Mouse (Mus musculus) hindbrain, embryonic 15.5 days (tissue): ENCODE data around the gene Ofcc1. TPM values are rescaled to one million over a fixed set of nuclear protein-coding genes. Genes with fewer than 3 reads are reported as not detected.

ENCODE experiments used
- ATAC-seq: fragments of 200-750 bp; cut with Nextera tagmentation; 2 replicates; pipeline ENCODE4 v1.8.0; 2017; ENCODE audit warnings: low read depth, moderate number of reproducible peaks, moderate TSS enrichment; ENCODE audit not compliant: low FRiP score
- H3K27ac ChIP-seq: fragments of 300-500 bp; sonication (generic); replicated peaks from 2 replicates; pipeline ENCODE4 v1.5.1; 2015; ENCODE audit warnings: mild to moderate bottlenecking, inconsistent platforms
- H3K27me3 ChIP-seq: fragments of 300-500 bp; sonication (generic); 2 replicates; pipeline ENCODE4 v1.6.1; 2015; ENCODE audit warnings: control low read depth, inconsistent platforms
- H3K36me3 ChIP-seq: fragments of 300-500 bp; sonication (generic); 2 replicates; pipeline ENCODE4 v1.6.1; 2015; ENCODE audit warnings: control low read depth, inconsistent platforms
- H3K4me1 ChIP-seq: fragments of 300-500 bp; sonication (generic); replicated peaks from 2 replicates; pipeline ENCODE4 v1.6.1; 2015; ENCODE audit warnings: control low read depth, inconsistent platforms
- H3K4me2 ChIP-seq: fragments of 300-500 bp; sonication (generic); 2 replicates; pipeline ENCODE4 v1.6.1; 2015; ENCODE audit warnings: moderate library complexity, mild to moderate bottlenecking, inconsistent platforms
- H3K4me3 ChIP-seq: fragments of 300-500 bp; sonication (generic); 2 replicates; pipeline ENCODE4 v1.5.1; 2015; ENCODE audit warnings: mild to moderate bottlenecking, inconsistent platforms
- H3K9ac ChIP-seq: fragments of 300-500 bp; sonication (generic); 2 replicates; pipeline ENCODE4 v1.6.1; 2015; ENCODE audit warnings: inconsistent platforms
- H3K9me3 ChIP-seq: fragments of 300-500 bp; sonication (generic); 2 replicates; pipeline ENCODE4 v1.6.1; 2016; ENCODE audit warnings: control low read depth, inconsistent platforms
- WGBS: fragments of 180-500 bp; shearing (Covaris S2); methylation state at CpG from one replicate; pipeline ENCODE4 v1.1.7; 2015; 5-methylcytosine and 5-hydroxymethylcytosine counted together
- polyA plus RNA-seq: library from polyadenylated mRNA; unstranded; fragments of >200 nt; fragmentation: Nextera tagmentation; extraction: Ambion mirVana; gene quantifications from 2 replicates; pipeline ENCODE4 v1.2.1, GENCODE M21; 2015

Ofcc1 gene
- polyA plus RNA-seq, 1 experiment from 2014 or later: 0.10 TPM

DNA sequence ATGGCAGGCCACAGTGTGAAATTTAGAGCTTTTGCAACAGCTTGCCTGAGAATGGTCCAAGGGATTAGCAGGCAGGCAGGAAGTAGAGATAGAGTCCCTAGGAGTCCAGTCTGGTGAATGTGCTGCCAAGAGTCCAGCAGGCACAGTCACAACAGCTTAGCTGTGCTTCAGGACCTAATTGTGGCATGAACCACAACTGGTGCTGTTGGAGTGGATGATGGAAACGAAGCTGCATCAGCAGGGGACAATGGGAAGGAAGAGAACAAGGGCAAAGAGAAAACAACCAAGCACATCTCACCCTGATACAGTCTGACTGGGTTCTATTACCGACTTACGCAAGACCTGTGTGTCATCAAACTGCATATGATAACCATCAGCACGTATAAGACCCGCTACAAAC is 300.0 kb downstream of the Ofcc1 start:
- Histone ChIP-seq H3K27ac (no peak overlapping the region), H3K27me3 (no peaks in the 10 kb centered on the region), H3K9me3 (no peaks in the 10 kb centered on the region), H3K36me3 (no peaks in the 10 kb centered on the region), H3K4me2 (no peak overlapping the region), H3K4me3 (no peak overlapping the region), H3K4me1 (no peaks in the 10 kb centered on the region), H3K9ac (no peak overlapping the region)
- ATAC-seq: no peak
- WGBS: 87% methylated on average over 5 of the region's 5 CpGs

DNA sequence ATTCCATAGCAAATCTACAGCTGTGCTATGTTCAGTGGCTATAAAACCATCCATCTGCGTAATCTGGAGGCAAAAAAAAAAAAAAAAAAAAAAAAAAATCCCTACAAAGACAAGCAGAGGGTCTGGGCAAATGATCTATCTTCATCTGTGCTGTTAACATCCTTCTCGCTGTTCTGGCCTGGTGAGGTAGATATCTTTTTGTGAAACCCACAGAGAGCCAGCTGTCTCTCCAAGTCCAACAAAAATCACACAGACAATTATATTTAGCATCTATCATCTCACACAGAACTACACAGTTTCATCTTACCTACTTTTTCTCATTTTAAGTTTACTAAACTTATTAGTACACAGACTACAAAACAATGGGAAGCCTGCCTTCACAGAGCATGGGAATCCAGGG is 323.4 kb downstream of the Ofcc1 start:
- H3K9me3 ChIP-seq: no peaks in the 10 kb centered on the region
- H3K4me3 ChIP-seq: no peak overlapping the region
- 82% methylated on average over 2 of the region's 2 CpGs for WGBS
- H3K4me2 ChIP-seq: no peak overlapping the region
- H3K27ac ChIP-seq: no peak overlapping the region
- H3K4me1 ChIP-seq: no peaks in the 10 kb centered on the region
- H3K36me3 ChIP-seq: no peaks in the 10 kb centered on the region
- H3K27me3 ChIP-seq: no peaks in the 10 kb centered on the region
- ATAC-seq: no peak
- no peak overlapping the region for H3K9ac ChIP-seq

DNA sequence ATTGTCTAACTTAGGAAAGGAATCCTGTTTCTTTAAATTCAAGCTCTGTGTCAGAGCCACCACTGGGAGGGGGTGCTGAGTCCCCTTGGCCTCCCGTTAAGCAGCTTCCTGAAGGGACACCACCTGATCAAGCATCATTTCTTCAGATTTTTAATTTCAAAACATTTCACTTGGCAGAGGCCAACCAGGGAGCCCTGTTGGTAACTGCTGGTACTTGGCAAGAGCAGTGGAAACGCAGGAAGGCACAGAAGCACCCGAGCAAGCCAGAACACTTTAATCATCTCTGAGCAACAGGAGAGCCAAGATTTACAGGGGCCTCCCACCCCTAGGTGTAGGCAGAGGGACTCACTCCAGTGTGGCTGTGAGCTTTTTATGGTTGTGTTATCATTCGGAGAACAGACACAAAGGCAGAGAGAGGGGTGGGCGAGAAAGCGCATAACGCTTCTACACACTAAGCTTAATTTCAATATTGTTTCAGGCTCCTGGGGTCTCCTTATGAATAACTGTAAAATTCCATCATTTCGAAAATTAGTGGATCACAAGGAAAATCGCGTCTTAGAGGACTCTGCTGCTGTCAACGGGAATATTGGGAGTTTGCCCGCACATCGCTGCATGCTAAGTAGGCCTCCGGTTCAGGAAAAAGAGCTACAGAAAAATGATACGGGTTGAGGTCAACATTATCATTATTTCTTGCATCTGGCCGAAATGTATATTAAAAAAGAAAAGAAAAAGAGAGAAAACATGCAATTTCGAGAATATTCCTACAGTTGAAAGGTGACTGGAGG is 324.1 kb downstream of the Ofcc1 start:
- H3K9me3 ChIP-seq: no peaks in the 10 kb centered on the region
- no peak overlapping the region for H3K9ac ChIP-seq
- ATAC-seq: no peak
- H3K27ac ChIP-seq: no peak overlapping the region
- H3K4me1 ChIP-seq: no peaks in the 10 kb centered on the region
- H3K4me2 ChIP-seq: no peak overlapping the region
- no peaks in the 10 kb centered on the region for H3K36me3 ChIP-seq
- 78% methylated on average over 17 of the region's 17 CpGs for WGBS
- no peaks in the 10 kb centered on the region for H3K27me3 ChIP-seq
- H3K4me3 ChIP-seq: no peak overlapping the region

DNA sequence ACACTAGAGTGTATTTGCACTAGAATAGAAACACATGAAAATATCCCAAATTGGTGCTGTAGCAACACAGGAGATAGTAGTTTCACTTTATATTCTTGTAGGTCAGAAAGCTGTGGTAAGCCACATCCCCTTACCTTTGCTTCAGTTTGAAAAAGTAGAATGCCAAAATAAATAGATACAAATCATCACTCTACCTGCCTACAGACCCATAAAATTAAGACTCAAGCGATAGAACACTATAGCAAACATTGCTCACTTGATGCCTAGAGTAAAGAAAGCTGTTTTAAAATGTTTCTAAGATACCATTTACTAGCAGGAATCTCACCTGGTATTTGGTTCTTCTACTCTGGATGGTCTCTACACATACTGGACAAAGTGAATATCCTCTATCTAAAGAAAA is 331.8 kb downstream of the Ofcc1 start:
- H3K4me2 ChIP-seq: no peak overlapping the region
- 94% methylated on average over 1 of the region's 1 CpGs for WGBS
- no peak overlapping the region for H3K9ac ChIP-seq
- H3K27me3 ChIP-seq: no peaks in the 10 kb centered on the region
- no peaks in the 10 kb centered on the region for H3K4me1 ChIP-seq
- H3K4me3 ChIP-seq: no peak overlapping the region
- H3K36me3 ChIP-seq: no peaks in the 10 kb centered on the region
- no peak overlapping the region for H3K27ac ChIP-seq
- ATAC-seq: no peak
- H3K9me3 ChIP-seq: 0 out of 2 replicates have a peak, but pooled peaks cover 3% of the 10 kb centered on the region

DNA sequence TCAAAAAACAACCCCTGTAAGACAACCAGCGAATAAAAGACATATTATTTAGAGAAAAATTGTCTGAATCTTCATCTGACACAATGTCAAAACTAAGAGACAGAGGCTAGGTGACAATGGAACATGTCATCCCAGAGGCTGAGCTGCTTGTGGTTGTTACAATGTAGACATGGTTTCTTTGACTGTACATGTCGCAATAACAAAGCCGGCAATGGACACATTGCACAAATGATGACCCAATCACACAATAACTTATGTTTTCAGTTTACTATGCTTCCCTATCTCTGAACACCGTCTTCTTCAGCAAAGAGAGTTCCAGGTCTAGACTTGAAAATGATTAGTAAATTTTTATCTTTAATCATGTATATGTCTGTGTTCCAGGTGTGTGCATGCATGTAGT is 332.4 kb downstream of the Ofcc1 start:
- ATAC-seq: no peak
- no peak overlapping the region for H3K9ac ChIP-seq
- H3K4me1 ChIP-seq: no peaks in the 10 kb centered on the region
- no peak overlapping the region for H3K4me2 ChIP-seq
- H3K27me3 ChIP-seq: no peaks in the 10 kb centered on the region
- H3K36me3 ChIP-seq: no peaks in the 10 kb centered on the region
- no peak overlapping the region for H3K27ac ChIP-seq
- WGBS: 94% methylated on average over 4 of the region's 4 CpGs
- H3K4me3 ChIP-seq: no peak overlapping the region
- 0 out of 2 replicates have a peak, but pooled peaks cover 3% of the 10 kb centered on the region for H3K9me3 ChIP-seq

DNA sequence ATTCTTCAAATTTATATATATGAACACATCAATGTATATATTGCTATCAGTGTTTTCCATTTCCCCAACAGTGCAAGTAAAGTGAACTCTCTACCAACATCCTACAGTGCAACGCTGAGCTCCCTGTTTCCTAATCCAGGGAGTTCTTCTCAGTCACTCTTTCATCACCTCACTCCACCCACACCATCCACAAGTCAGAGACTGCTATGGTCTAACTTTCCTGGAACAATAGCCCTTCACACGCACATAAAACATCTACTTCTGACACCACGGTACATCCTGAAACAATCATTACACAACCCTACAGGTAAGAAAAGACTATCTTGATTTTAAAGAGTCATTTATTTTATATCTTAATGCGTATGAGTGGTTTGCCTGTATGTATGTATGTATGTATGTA is 335.4 kb downstream of the Ofcc1 start:
- 0 out of 2 replicates have a peak, but pooled peaks cover 3% of the 10 kb centered on the region for H3K9me3 ChIP-seq
- no peak for ATAC-seq

DNA sequence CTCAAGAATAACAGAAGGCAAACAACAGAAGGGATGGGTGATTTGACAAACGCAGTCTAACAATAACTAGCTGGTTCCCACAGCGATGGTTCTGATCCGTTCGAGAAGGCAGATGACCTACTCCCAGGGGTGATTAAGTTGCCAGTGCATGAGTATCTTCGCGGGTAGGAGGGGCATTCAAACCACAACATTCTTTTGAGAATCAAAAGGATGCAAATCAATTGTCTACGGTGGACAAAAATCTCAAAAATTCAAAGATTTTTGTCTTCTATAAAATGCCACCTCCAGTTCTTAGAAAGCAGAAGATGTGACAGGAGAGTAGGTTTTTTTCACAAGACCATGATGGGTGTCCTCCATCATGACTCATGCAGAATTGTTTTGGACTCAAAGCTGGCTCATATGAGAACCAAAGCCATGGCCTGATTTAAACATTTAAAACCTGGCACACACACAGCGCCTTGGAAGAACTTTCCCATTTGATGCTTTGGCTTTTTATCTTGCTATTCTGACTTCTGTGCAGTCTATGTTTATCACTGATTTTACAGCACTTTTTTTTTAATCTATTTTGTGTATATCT is 338.0 kb downstream of the Ofcc1 start:
- Histone ChIP-seq H3K36me3 (no peaks in the 10 kb centered on the region), H3K4me2 (no peak overlapping the region), H3K27ac (no peak overlapping the region), H3K4me3 (no peak overlapping the region), H3K27me3 (no peaks in the 10 kb centered on the region), H3K4me1 (no peaks in the 10 kb centered on the region), H3K9ac (no peak overlapping the region), H3K9me3 (0 out of 2 replicates have a peak, but pooled peaks cover 3% of the 10 kb centered on the region)
- ATAC-seq: no peak
- 50% methylated on average over 8 of the region's 8 CpGs for WGBS

More for the DNA sequence above, 335.4 kb downstream of the Ofcc1 start:
- H3K27ac ChIP-seq: no peak overlapping the region
- no peaks in the 10 kb centered on the region for H3K4me1 ChIP-seq
- 99% methylated on average over 4 of the region's 4 CpGs for WGBS
- H3K36me3 ChIP-seq: no peaks in the 10 kb centered on the region
- no peak overlapping the region for H3K4me3 ChIP-seq
- H3K4me2 ChIP-seq: no peak overlapping the region
- no peaks in the 10 kb centered on the region for H3K27me3 ChIP-seq
- no peak overlapping the region for H3K9ac ChIP-seq

DNA sequence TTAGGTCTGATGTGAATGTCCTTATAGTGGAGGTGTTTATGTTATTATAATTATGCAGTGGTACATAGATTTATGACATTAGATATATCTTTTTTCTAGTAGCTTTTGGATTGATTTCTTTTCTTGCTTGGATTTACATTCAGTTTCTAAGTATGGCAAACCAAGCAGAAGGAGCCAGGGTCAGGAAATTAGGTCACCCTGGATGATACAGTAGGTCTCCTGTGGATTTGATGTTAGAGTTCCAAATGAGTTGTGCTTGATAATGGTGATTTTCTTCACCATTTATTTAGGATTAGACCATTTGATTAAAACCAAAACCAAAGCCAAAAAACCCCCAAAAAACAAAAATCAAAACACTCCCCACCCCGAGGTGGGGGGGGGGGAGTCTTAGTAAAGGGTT is 338.6 kb downstream of the Ofcc1 start:
- Histone ChIP-seq H3K36me3 (no peaks in the 10 kb centered on the region), H3K4me2 (no peak overlapping the region), H3K27ac (no peak overlapping the region), H3K4me1 (no peaks in the 10 kb centered on the region), H3K4me3 (no peak overlapping the region), H3K27me3 (no peaks in the 10 kb centered on the region), H3K9ac (no peak overlapping the region), H3K9me3 (0 out of 2 replicates have a peak, but pooled peaks cover 3% of the 10 kb centered on the region)
- WGBS: 72% methylated on average over 1 of the region's 1 CpGs
- no peak for ATAC-seq

DNA sequence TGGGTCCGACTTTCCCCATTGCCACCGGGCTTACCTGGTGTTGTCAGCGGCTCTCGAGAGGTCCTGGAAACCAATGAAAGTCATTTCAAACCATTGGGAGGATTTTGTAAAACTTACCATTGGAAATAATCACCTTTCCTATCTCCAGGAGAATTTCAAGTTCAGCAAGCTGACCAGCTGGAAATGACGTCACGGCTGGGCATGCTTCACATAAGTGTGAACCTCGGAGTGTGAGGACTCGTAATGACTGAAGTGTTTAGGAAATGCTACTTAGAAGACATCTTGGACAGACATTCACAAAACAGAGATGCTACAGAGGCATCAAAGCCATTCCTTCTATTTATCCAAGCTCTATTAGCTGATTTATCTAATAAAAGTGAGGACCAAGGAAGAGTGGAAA is 361.0 kb downstream of the Ofcc1 start:
- H3K4me2 ChIP-seq: no peak overlapping the region
- ATAC-seq: no peak
- H3K9me3 ChIP-seq: no peaks in the 10 kb centered on the region

DNA sequence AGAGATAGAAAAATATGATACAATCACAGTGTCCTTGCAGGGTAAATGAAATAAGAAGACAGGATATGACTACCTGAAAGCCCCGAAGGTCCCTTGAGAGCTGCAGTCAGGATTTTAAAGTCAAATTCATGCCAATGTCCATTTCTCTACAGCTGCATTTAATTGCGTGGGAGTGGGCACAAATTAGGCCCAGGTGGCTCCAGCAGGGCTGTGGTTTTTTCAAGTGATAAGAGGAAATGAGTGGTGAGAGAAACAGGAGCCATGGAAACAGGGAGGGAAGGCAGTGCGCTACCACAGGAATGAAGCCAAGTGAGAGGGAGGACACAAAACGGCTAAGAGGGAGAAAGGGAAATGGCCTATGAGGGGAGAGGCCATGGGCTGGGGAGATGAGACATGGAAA is 363.3 kb downstream of the Ofcc1 start:
- Histone ChIP-seq H3K36me3 (no peaks in the 10 kb centered on the region), H3K4me1 (no peaks in the 10 kb centered on the region), H3K27ac (no peak overlapping the region), H3K9me3 (no peaks in the 10 kb centered on the region), H3K9ac (no peak overlapping the region), H3K4me2 (no peak overlapping the region), H3K4me3 (no peak overlapping the region), H3K27me3 (no peaks in the 10 kb centered on the region)
- ATAC-seq: no peak
- WGBS: 82% methylated on average over 4 of the region's 4 CpGs

More for the DNA sequence above, 361.0 kb downstream of the Ofcc1 start:
- Histone ChIP-seq H3K4me3 (no peak overlapping the region), H3K36me3 (no peaks in the 10 kb centered on the region), H3K4me1 (no peaks in the 10 kb centered on the region), H3K27me3 (no peaks in the 10 kb centered on the region), H3K27ac (no peak overlapping the region), H3K9ac (no peak overlapping the region)
- 75% methylated on average over 8 of the region's 8 CpGs for WGBS

DNA sequence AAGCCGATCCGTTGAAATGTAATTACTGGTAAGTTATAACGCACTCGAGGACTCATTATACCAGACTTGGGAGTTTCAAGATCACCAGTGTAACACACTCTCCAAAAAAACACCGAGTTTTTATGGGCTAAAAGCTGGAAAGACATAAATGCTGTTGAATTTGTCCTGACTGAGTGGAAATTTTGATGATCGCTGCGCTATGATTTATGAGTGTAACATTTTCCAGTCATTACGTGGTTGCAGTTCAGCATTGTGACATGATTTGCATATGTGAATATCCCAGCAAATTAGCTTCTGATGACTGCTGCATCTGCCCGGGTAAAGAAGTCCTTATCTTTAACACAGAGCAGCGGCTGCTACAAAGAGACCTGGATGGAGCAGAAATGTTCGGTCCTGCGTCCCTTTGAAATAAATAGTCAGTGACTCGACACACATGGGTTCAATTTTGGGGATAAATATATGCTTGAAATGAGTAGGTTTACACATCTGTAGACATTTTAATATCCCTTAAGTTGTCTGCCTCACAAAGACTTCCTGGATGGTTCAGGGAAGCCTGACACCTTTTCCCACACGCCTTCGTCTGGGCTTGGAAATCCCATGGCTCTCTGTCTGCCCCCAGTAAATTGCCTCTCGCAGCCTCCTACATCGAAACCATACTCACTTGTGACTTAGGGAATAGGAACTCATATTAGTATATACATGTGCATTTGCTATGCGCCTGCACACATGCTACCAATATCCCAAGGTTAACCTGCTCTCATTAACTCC is 381.8 kb downstream of the Ofcc1 start:
- H3K9ac ChIP-seq: no peak overlapping the region
- H3K9me3 ChIP-seq: no peaks in the 10 kb centered on the region
- H3K4me2 ChIP-seq: peak overlapping the region; percentile 26
- no peaks in the 10 kb centered on the region for H3K27me3 ChIP-seq
- WGBS: 59% methylated on average over 18 of the region's 18 CpGs
- no peaks in the 10 kb centered on the region for H3K36me3 ChIP-seq
- no peak overlapping the region for H3K27ac ChIP-seq
- ATAC-seq: no peak
- 0 out of 2 replicates have a peak, but pooled peaks cover 4% of the 10 kb centered on the region for H3K4me1 ChIP-seq
- no peak overlapping the region for H3K4me3 ChIP-seq

DNA sequence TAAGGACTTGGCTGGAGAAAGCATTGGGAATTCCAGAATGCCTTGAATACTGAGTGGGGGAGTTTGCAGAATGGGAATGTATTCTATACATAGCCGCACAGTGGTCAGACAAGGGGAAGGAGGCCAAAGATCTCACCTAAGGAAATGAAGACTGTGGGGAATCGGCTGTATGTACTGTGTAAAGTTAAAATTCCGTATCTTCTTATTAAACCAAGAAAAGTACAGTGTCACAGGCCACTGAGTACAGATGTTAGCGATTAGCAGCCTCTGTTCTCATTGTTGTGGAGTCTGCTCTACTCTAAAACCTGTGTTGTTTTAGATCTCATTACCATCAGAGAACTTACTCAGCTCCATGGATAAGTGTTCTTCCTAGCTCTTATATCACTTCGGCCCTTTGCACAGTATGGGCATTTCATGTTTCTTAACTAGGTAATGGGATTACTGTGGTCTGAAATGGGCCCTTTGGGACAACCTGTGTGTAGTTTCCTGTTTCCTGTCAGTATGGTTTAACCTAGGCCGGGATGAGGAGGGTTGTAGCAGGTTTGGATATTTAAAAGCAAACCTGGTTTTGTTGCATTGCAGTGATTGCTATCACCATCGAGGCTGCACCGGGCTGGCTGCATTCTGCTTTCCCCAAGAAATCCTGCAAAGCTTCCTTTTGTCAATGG is 392.8 kb downstream of the Ofcc1 start:
- Histone ChIP-seq H3K27me3 (no peaks in the 10 kb centered on the region), H3K36me3 (no peaks in the 10 kb centered on the region), H3K9me3 (peaks cover 2% of the 10 kb centered on the region; the same call in 1 of the 2 replicates), H3K4me2 (no peak overlapping the region), H3K4me3 (no peak overlapping the region), H3K9ac (no peak overlapping the region), H3K27ac (no peak overlapping the region), H3K4me1 (no peaks in the 10 kb centered on the region)
- WGBS: 82% methylated on average over 8 of the region's 8 CpGs
- no peak for ATAC-seq
